Mouse (Mus musculus): ENCODE data around the gene Tmem176a.

Gene Tmem176a

DNA sequence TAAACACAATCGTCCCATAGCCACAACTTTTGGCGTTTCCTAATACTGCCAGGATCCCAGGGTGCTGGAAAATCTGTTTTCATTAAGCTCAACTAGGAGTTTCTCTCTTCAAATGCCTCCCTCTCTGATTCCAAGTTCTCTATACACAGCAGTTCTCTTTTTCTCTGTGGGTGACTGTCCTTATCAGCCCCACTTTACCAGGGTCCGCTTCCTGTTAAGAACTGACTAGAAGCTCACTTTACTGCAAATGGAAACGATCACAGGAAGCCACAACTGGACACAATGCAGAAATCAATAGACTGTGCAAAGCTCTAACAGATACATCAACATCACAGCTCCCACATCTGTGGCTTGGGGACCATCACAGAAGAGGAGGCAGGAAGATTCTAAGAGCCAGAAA lies 53.5 kb downstream of the Tmem176a start:
- DNase-seq (ENCODE audit: low spot score in 2 of 2), result no peak

DNA sequence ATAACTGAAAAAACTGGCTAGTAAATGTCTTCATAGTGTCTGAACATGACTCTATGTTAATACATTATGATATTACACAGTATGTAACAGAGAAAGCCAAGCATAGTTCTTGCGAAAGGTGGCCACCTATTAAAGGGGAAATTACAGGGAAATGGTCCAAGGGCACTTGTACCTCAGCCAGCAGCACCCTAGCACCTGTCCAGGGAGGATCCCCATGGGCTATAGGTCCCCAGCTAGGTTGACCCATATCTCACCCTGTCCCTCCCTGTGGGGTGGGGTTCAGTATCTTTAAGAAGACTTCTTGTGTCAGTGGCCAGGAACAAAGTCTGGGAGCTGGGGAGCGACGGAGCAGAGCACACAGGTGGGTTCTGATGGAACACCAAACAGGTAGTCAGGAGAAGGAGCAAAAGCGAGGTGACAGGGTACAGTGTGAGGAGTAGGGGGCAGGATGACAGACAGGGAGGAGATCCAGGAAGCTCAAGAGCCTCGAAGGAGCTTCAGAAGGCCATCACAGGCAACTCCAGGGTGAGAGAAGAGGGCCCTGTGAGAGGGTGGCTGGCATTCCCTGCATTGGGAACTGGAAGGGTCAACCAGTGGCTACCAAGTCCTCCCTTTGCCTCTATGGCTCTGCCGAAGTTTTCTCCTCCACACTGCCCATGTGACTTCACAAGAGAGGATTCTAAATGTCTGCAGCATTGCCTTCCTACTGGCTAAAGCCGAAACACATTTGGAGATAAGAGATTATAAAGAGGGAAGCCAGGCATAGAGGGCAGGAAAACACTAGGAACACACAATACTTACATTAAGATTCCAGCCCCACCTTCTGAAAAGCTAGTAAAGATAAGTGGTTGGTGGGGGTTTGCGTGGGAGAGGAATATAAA lies 54.5 kb downstream of the Tmem176a start:
- no peak for DNase-seq (ENCODE audit: low spot score in 2 of 2)

DNA sequence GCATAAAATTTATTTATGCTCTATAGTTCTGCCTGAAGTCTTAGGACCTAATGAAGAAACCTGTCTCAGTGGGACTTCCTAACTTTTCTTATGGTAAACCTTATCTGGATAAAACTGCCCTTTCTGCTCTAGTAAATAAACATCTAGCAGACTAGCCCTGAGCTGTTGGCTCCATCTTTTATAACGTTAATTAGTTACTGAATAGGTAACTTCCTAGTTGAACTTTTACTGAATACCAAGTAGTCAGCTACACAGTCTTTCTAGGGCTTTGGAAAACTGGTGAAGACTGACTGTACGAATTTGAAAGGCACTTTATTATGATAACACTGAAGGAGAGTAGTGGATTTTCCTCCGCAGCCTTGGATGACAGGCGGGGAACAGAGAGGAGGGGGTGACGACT lies 55.2 kb downstream of the Tmem176a start:
- no peak for DNase-seq (ENCODE audit: low spot score in 2 of 2)
